Mouse (Mus musculus) intestine, embryonic 15.5 days (tissue): ENCODE measurements at regions not wholly inside any gene's neighbourhood (a gene's known extent, or its start where the extent isn't known, plus 50 kb on each side); places are given as distances from the start of the nearest gene placed in this dataset.
"Not testable (repeated sequence)": the region's sequence is repeated elsewhere in the genome, so short reads cannot be mapped to it uniquely, and the experiment has no call there.

ENCODE experiments used
- ATAC-seq: fragments of 200-750 bp; cut with Nextera tagmentation; 2 replicates; pipeline ENCODE4 v1.8.0; 2017; ENCODE audit warnings: moderate TSS enrichment, moderate library complexity
- H3K27ac ChIP-seq: fragments of 300-500 bp; sonication (generic); 2 replicates; pipeline ENCODE4 v1.5.1; 2015; ENCODE audit warnings: mild to moderate bottlenecking, inconsistent platforms
- H3K27me3 ChIP-seq: fragments of 300-500 bp; sonication (generic); replicated peaks from 2 replicates; pipeline ENCODE4 v1.6.1; 2015; ENCODE audit warnings: inconsistent platforms
- H3K36me3 ChIP-seq: fragments of 300-500 bp; sonication (generic); 2 replicates; pipeline ENCODE4 v1.6.1; 2015; ENCODE audit warnings: inconsistent platforms
- H3K4me1 ChIP-seq: fragments of 300-500 bp; sonication (generic); replicated peaks from 2 replicates; pipeline ENCODE4 v1.6.1; 2015; ENCODE audit warnings: inconsistent platforms
- H3K4me2 ChIP-seq: fragments of 300-500 bp; sonication (generic); replicated peaks from 2 replicates; pipeline ENCODE4 v1.6.1; 2015; ENCODE audit warnings: mild to moderate bottlenecking, inconsistent platforms
- H3K4me3 ChIP-seq: fragments of 300-500 bp; sonication (generic); replicated peaks from 2 replicates; pipeline ENCODE4 v1.5.1; 2015; ENCODE audit warnings: inconsistent platforms
- H3K9ac ChIP-seq: fragments of 300-500 bp; sonication (generic); 2 replicates; pipeline ENCODE4 v1.6.1; 2015; ENCODE audit warnings: inconsistent platforms
- H3K9me3 ChIP-seq: fragments of 300-500 bp; sonication (generic); 2 replicates; pipeline ENCODE4 v1.6.1; 2016; ENCODE audit warnings: inconsistent platforms
- WGBS: fragments of 180-500 bp; shearing (Covaris S2); methylation state at CpG from one replicate; pipeline ENCODE4 v1.1.7; 2015; 5-methylcytosine and 5-hydroxymethylcytosine counted together

GRCm38 (mm10) chr16:20836866-20837265 is 102.6 kb upstream of the Thpo start:
- Histone ChIP-seq H3K4me2 (no peak overlapping the region), H3K4me1 (no peaks in the 10 kb centered on the region), H3K9me3 (no peaks in the 10 kb centered on the region), H3K4me3 (no peak overlapping the region), H3K9ac (no peak overlapping the region), H3K27me3 (no peaks in the 10 kb centered on the region), H3K27ac (no peak overlapping the region), H3K36me3 (no peaks in the 10 kb centered on the region)
- ATAC-seq, result no peak
- 42% methylated on average over 5 of the region's 5 CpGs for WGBS

GRCm38 (mm10) chr16:20833838-20834237 is 99.5 kb upstream of the Thpo start:
- not testable (repeated sequence) for H3K9me3 ChIP-seq, H3K4me1 ChIP-seq, H3K27me3 ChIP-seq, H3K36me3 ChIP-seq, H3K4me2 ChIP-seq, H3K9ac ChIP-seq, H3K4me3 ChIP-seq, H3K27ac ChIP-seq, ATAC-seq
- WGBS, result 82% methylated on average over 10 of the region's 10 CpGs

- no peaks in the 10 kb centered on the region for H3K27me3 ChIP-seq
- no peaks in the 10 kb centered on the region for H3K9me3 ChIP-seq
- H3K4me2 ChIP-seq, result no peak overlapping the region
- no peaks in the 10 kb centered on the region for H3K4me1 ChIP-seq
- no peaks in the 10 kb centered on the region for H3K36me3 ChIP-seq
- no peak overlapping the region for H3K27ac ChIP-seq
- H3K9ac ChIP-seq, result no peak overlapping the region
- ATAC-seq, result no peak
- 80% methylated on average over 8 of the region's 8 CpGs for WGBS
- no peak overlapping the region for H3K4me3 ChIP-seq
Measured at GRCm38 (mm10) chr16:20833301-20833700, 99.0 kb upstream of the Thpo start.

- Histone ChIP-seq H3K4me1 (no peaks in the 10 kb centered on the region), H3K27me3 (no peaks in the 10 kb centered on the region), H3K27ac (no peak overlapping the region), H3K9ac (no peak overlapping the region), H3K4me3 (no peak overlapping the region), H3K36me3 (no peaks in the 10 kb centered on the region), H3K4me2 (no peak overlapping the region), H3K9me3 (no peaks in the 10 kb centered on the region)
- ATAC-seq, result no peak
- WGBS, result 57% methylated on average over 6 of the region's 6 CpGs
Measured at GRCm38 (mm10) chr16:20829732-20830435, 95.6 kb upstream of the Thpo start.

- Histone ChIP-seq H3K27ac (no peak overlapping the region), H3K9ac (no peak overlapping the region), H3K4me2 (no peak overlapping the region), H3K27me3 (no peaks in the 10 kb centered on the region), H3K4me3 (no peak overlapping the region), H3K36me3 (no peaks in the 10 kb centered on the region), H3K9me3 (no peaks in the 10 kb centered on the region), H3K4me1 (no peaks in the 10 kb centered on the region)
- no peak for ATAC-seq
- WGBS, result 79% methylated on average over 5 of the region's 5 CpGs
Measured at GRCm38 (mm10) chr16:20828996-20829731, 94.9 kb upstream of the Thpo start.

GRCm38 (mm10) chr16:20824226-20824625 is 89.9 kb upstream of the Thpo start:
- WGBS, result 67% methylated on average over 7 of the region's 7 CpGs
- no peaks in the 10 kb centered on the region for H3K36me3 ChIP-seq
- H3K4me1 ChIP-seq, result no peaks in the 10 kb centered on the region
- H3K4me3 ChIP-seq, result no peak overlapping the region
- no peak overlapping the region for H3K9ac ChIP-seq
- H3K9me3 ChIP-seq, result no peaks in the 10 kb centered on the region
- no peak for ATAC-seq
- H3K4me2 ChIP-seq, result no peak overlapping the region
- no peaks in the 10 kb centered on the region for H3K27me3 ChIP-seq
- no peak overlapping the region for H3K27ac ChIP-seq

GRCm38 (mm10) chr16:20820939-20821338 is 86.6 kb upstream of the Thpo start:
- ATAC-seq, result no peak
- H3K4me3 ChIP-seq, result no peak overlapping the region
- H3K9me3 ChIP-seq, result no peaks in the 10 kb centered on the region
- H3K36me3 ChIP-seq, result no peaks in the 10 kb centered on the region
- no peak overlapping the region for H3K27ac ChIP-seq
- H3K9ac ChIP-seq, result no peak overlapping the region
- H3K4me1 ChIP-seq, result no peaks in the 10 kb centered on the region
- H3K4me2 ChIP-seq, result no peak overlapping the region
- H3K27me3 ChIP-seq, result no peaks in the 10 kb centered on the region

GRCm38 (mm10) chr16:20819568-20819967 is 85.3 kb upstream of the Thpo start:
- H3K4me3 ChIP-seq, result no peak overlapping the region
- H3K9ac ChIP-seq, result no peak overlapping the region
- no peaks in the 10 kb centered on the region for H3K27me3 ChIP-seq
- H3K27ac ChIP-seq, result no peak overlapping the region
- H3K9me3 ChIP-seq, result no peaks in the 10 kb centered on the region
- ATAC-seq, result no peak
- 86% methylated on average over 3 of the region's 3 CpGs for WGBS
- no peak overlapping the region for H3K4me2 ChIP-seq
- no peaks in the 10 kb centered on the region for H3K36me3 ChIP-seq
- no peaks in the 10 kb centered on the region for H3K4me1 ChIP-seq

- Histone ChIP-seq H3K4me1 (no peaks in the 10 kb centered on the region), H3K36me3 (no peaks in the 10 kb centered on the region), H3K27me3 (no peaks in the 10 kb centered on the region), H3K4me3 (no peak overlapping the region), H3K27ac (no peak overlapping the region), H3K9me3 (no peaks in the 10 kb centered on the region), H3K4me2 (no peak overlapping the region), H3K9ac (no peak overlapping the region)
- 44% methylated on average over 5 of the region's 5 CpGs for WGBS
- no peak for ATAC-seq
Measured at GRCm38 (mm10) chr16:20818711-20819189, 84.4 kb upstream of the Thpo start.

- Histone ChIP-seq H3K27ac (no peak overlapping the region), H3K4me2 (no peak overlapping the region), H3K36me3 (no peaks in the 10 kb centered on the region), H3K27me3 (no peaks in the 10 kb centered on the region), H3K4me1 (no peaks in the 10 kb centered on the region), H3K9ac (no peak overlapping the region), H3K4me3 (no peak overlapping the region), H3K9me3 (no peaks in the 10 kb centered on the region)
- 90% methylated on average over 2 of the region's 2 CpGs for WGBS
- no peak for ATAC-seq
Measured at GRCm38 (mm10) chr16:20814976-20815375, 80.7 kb upstream of the Thpo start.

- Histone ChIP-seq H3K4me1 (no peaks in the 10 kb centered on the region), H3K9me3 (no peaks in the 10 kb centered on the region), H3K36me3 (no peaks in the 10 kb centered on the region), H3K9ac (no peak overlapping the region), H3K4me3 (no peak overlapping the region), H3K27ac (no peak overlapping the region), H3K4me2 (no peak overlapping the region), H3K27me3 (no peaks in the 10 kb centered on the region)
- ATAC-seq, result no peak
Measured at GRCm38 (mm10) chr16:20814240-20814639, 79.9 kb upstream of the Thpo start.

- ATAC-seq, H3K4me1 ChIP-seq, H3K27ac ChIP-seq, H3K9me3 ChIP-seq, H3K36me3 ChIP-seq, H3K27me3 ChIP-seq, H3K4me2 ChIP-seq, H3K4me3 ChIP-seq, H3K9ac ChIP-seq: not testable (repeated sequence)
- 86% methylated on average over 5 of the region's 5 CpGs for WGBS
Measured at GRCm38 (mm10) chr16:20812025-20812424, 77.7 kb upstream of the Thpo start.

GRCm38 (mm10) chr16:20810322-20810721 is 76.0 kb upstream of the Thpo start:
- Histone ChIP-seq H3K4me3 (no peak overlapping the region), H3K4me1 (0 out of 2 replicates have a peak, but pooled peaks cover under 1% of the 10 kb centered on the region), H3K4me2 (no peak overlapping the region), H3K27me3 (no peaks in the 10 kb centered on the region), H3K9ac (no peak overlapping the region), H3K27ac (no peak overlapping the region), H3K36me3 (no peaks in the 10 kb centered on the region), H3K9me3 (no peaks in the 10 kb centered on the region)
- no peak for ATAC-seq
- WGBS, result 84% methylated on average over 2 of the region's 3 CpGs
